Mouse (Mus musculus) stomach, postnatal 0 days (tissue): ENCODE measurements around the gene Fam221b.

ENCODE experiments used
- CTCF ChIP-seq: IDR thresholded peaks from 2 replicates; pipeline ENCODE4 v1.5.1; 2016; ENCODE audit warnings: antibody characterized with exemption, low read depth, mild to moderate bottlenecking, moderate library complexity
- EP300 ChIP-seq: optimal IDR thresholded peaks from 2 replicates; pipeline ENCODE3; 2016; ENCODE audit warnings: antibody characterized with exemption

DNA sequence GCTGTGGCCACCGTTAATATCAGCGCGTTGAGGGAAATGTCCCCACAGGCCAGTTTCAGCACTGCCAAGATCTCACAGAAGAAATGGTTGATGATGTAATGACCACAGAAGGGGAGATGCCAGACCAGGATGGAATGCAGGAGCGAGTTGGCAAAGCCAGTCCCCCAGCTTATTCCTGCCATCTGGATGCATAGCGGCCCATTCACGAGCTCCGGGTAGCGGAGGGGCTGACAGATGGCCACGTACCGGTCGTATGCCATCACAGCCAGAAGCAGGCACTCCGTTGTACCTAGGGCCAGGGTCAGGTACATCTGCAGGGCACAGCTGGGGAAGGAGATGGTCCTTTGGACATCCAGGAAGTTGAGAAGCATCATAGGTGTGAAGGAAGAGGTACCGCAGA is 27.6 kb upstream of the Fam221b start:
- TF ChIP-seq CTCF: no peak
- no peak for TF ChIP-seq EP300
